Mouse (Mus musculus): ENCODE measurements around the gene Cyb5r4.
"Not testable (repeated sequence)": the region's sequence is repeated elsewhere in the genome, so short reads cannot be mapped to it uniquely, and the experiment has no call there.

The Cyb5r4 gene

DNA sequence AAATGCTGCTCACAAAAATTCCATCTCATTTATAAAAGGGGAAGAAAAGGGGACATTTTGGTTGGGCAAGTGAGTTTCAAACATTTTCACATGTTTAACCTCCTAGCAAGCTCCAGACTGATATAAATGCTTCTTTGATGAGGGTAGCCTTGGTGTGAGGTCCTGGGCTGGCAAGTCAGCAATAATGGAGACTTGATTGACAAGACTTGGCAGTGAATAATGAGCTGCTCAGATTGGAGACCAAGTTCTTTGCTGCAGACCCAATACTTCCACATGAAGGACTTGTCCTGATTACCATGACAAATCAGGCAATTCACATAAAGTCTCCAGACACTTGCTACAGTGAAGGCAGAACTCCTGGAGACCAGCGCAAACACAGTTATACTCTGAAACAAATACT, 12.9 kb upstream of the Cyb5r4 start:
- POLR2A ChIA-PET, result no interaction called here

DNA sequence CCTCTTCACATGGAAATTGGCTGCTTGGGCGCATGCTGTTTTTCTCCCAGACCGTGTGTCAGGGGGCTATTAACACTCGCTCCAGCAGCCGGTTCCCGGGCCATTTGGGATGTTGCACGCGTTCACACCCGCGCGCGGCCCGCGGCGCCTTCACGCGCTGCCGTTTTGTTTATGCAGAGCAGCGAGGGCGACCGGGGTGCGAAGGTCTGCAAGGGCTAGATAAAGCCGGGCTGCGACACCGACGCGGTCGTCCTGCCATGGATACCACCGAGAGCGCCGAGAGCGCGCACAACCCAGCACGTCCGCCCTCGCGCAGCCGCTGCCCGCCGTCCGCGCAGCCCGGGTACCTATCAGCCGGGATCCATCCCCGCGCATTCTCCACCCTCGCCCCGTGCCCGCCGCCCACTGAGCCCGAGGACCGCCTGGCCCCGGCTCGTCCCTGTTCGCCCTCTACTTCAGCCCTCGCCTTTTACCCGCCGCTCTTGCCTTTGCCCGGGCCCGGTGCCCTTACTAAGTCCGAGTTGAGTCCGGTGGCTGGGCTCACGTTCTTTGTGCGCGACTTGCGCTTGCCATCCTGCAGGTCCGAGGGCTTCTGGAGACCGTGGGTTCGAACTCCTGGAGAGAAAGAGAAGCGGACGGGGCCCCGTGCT, 6.4 kb upstream of the Cyb5r4 start, which contains the start of gene Ripply2:
TSS of gene Ripply2 (plus strand) at position 250 of the 650 bp plus-strand sequence.
- ChIA-PET POLR2A (no interaction called here), CTCF (no interaction called here)

More for the DNA sequence above, 12.9 kb upstream of the Cyb5r4 start:
- CTCF ChIA-PET, result no interaction called here

DNA sequence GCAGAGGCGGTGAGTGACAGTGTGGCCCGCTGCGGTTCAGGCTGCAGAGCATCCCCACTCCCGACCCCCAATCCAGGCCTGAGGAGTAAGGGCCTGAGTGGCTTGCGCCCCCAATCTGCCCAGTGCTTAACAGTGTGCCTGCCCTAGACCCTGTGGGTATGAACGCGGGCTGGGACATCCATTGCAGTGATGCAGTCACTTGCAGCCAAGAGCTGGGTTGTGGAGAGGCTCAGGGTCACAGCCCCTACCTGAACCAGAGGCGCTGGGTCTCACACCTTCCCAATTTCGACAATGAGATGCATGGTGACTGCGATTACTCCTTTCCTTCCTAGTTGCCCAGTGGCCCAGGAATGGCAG, 5.9 kb upstream of the Cyb5r4 start:
- ChIA-PET CTCF (interaction anchor here in 1 of 4 experiments (0.6 to 0.7 kb wide), 2 partner anchors 18 to 422 kb away, joined by 5 read pairs; no protein-coding TSS in a partner anchor), POLR2A (interaction anchor here in 2 of 4 experiments (0.6 to 0.7 kb wide), 2 partner anchors 224 to 240 kb away, joined by 3 read pairs; no protein-coding TSS in a partner anchor)

DNA sequence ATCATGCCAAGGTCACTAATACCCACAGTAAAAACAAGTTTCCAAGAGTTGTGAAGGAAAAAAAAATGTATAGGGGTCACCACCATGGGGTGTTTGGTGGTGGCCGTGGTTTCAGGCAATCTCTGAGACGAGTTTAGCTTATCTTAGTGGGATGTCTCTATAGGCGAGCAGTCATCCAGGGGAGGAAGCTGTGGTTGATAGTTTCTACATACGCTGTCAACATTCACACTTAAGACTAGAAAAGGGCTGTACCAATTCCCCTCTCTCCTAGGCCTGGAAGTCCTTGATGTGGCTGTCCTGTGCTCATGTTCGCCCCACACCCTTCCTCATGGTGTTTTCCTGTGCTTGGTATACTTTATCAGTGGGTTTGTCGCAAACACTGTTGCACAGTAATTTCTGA, 4.0 kb downstream of the Cyb5r4 start:
- CTCF ChIA-PET, result no interaction called here
- POLR2A ChIA-PET, result interaction anchor here in 1 of 4 experiments (0.6 kb wide), 1 partner anchor 63 kb away, joined by 4 read pairs; no protein-coding TSS in a partner anchor

DNA sequence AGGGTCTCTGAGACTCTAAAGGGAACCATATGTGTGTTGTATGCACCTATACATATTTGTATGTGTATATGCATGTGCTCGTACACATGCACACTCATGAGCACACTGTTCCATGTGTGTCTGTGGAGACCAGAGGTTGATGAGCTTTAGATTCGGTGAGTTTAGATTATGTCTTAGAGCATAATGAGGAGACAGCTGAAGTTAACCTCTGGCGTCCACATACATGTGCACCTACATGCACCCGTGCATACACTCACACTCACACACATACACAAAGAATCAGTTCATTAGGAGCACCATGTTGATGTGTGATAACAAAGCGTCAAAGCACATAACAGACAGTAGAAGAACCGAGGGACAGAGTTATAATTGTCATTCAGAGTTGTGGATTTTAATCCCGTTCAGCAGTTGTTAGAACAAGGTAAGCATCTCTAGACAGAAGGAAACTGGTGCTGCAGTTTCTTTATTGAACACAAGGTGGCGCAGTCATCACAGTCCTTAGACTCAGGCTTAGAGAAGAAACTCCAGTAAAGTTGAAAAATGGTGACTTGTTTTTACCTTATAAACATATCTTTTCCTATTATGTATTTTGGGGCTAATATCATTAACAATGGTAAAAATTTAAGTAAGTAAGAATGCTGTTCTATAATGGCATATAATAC, 5.7 kb downstream of the Cyb5r4 start:
- ChIA-PET POLR2A (no interaction called here), CTCF (interaction anchor here in 2 of 4 experiments (0.7 to 1.5 kb wide), 4 partner anchors 18 to 1197 kb away, joined by 3 read pairs; no protein-coding TSS in a partner anchor)

DNA sequence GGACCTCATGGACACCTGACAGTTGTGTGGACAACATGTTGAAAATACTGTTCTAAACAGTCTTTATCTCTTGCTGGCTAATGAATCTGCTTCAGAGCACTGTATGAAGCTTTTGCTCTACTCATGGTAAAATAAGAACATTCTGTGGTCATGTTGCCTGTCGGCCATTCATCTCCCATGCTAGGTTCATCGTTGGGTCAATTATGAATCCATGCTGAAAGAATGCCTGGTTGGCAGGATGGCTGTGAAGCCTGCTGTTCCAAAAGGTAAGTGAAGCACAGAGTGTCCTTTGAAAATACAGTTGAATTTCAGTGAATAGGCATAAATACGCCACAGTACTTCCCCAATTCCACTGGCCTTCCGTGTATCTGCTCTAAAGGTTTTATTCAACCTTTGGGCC, 10.4 kb downstream of the Cyb5r4 start:
- CTCF ChIA-PET, result no interaction called here
- POLR2A ChIA-PET, result no interaction called here

DNA sequence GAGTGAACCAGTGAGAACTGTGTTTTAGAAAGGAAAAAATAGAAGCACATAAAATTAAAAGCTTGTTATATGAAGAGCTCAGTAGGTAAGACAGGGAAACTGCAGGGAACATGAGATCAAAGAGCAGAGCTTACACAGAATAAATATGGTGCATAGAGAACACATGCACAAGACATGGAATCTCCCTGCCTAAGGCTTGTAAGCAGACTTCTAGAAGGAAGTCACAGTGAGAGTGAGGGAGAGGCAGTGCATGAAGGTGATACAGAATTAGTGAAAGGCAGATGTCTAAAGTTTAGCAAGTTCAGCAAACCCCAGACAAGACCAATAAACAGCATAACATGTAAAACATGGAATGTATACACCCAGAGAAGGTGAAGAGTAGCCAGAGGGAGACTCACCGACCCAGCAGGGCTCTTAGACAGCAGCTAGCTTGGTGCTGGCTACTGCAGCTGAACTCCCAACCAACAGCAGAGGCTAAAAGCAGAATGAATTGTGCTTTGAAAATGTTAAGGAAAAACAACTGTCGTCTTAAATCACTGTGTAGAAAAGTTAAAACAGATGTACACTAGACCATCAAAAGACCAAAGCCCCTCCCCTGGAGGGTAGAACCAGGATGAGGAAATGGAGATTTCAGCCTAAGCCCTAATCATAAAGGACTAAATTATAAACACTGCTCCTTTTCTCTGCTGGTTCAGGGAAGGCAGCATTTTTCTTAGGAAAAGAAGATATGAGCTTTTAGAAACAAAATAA, 13.2 kb downstream of the Cyb5r4 start:
- ChIA-PET CTCF (no interaction called here), POLR2A (interaction anchor here in 2 of 4 experiments (1.2 to 1.3 kb wide), 2 partner anchors 13 to 210 kb away, joined by 3 read pairs; no protein-coding TSS in a partner anchor)

DNA sequence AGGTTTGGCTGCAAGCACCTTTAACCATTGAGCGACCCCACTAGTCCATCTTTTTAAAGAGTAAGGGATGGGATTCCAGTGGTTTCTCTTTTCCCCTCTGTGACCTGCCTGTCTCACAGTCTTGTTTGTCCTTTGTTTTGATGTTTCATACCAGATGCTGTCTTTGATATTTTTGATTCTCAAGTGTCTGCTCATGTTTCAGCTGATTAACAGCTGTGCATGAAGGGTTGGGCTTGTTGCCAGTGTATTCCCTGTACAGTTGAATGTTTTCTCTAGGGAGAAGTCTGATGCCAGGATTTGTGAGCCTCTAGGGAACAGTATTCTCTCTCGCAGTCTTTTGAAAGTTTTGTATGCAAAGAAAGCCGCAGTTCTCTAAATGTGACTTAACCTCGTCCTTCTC, 27.6 kb downstream of the Cyb5r4 start:
- ChIA-PET CTCF (no interaction called here), POLR2A (no interaction called here)

DNA sequence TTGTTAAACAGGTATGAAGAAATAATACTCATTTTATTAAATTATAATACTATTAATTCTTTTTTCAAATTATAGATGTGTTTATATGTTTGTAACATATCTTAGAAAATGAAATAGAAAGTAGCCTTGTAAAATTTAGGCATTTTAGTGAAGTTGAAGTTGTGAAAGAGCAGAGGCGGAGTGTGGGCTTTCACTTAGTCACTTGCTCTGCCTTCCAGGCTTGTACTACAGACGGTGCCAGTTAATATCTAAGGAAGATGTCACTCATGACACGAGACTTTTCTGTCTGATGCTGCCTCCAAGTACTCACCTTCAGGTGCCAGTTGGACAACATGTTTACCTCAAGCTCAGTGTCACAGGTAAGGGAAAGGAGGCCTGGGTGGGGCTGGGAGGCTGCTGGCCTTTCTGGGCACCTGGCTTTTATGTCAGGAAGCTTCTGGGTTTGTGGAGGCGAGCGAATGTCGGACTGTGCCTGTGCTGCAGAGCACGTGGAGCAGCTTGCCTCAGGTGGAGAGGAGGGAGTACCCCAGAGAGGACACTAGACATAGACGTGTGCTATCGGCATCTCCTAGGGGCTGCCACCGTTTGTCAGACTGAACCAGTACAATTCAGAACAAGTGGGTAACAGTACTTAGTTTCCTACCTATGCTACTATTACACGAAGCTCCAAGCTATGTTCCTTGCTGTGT, 33.9 kb downstream of the Cyb5r4 start:
- ChIA-PET POLR2A (no interaction called here), CTCF (no interaction called here)

DNA sequence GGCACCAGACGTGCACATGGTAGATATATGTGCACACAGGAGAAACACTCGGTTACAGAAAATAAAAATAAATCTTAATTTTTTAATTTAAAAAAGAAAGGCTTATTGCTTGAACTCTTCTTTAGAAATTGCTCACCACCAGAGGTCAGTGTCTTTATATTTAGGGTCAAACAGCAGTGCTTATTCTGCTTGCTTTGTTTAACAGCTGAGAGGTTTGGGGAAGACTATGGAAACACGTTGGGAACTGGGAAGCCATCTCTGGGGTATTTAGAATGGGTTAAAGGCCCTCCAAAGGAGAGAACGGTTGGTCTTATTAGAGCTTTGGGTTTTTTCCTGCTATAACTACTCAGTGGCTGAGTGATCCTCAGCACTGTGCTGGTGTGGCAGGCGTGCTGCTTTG, 40.5 kb downstream of the Cyb5r4 start:
- ChIA-PET POLR2A (interaction anchor here in 1 of 4 experiments (0.6 kb wide), 1 partner anchor 487 kb away, joined by 5 read pairs; no protein-coding TSS in a partner anchor), CTCF (interaction anchor here in 1 of 4 experiments (0.6 kb wide), 1 partner anchor 491 kb away, joined by 5 read pairs; no protein-coding TSS in a partner anchor)

DNA sequence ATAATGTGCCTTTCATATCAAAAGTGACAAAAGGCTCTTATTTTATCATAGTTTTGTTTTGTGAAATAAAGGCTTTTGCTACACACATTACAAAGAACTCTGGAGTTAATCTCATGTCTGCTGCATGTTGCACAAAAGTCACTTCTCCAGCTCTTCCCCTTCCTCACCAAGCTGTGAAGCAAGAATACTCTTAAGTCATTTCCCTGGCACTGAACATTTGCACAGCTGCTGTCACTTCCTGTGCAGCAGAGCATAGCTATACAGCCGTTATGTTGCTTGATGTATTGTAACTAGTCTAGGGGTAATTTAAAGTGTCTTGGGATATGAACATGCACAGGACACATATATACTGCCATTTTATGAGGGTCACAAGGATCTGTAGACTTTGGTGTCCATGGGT, 46.3 kb downstream of the Cyb5r4 start:
- ChIA-PET CTCF (no interaction called here), POLR2A (no interaction called here)

DNA sequence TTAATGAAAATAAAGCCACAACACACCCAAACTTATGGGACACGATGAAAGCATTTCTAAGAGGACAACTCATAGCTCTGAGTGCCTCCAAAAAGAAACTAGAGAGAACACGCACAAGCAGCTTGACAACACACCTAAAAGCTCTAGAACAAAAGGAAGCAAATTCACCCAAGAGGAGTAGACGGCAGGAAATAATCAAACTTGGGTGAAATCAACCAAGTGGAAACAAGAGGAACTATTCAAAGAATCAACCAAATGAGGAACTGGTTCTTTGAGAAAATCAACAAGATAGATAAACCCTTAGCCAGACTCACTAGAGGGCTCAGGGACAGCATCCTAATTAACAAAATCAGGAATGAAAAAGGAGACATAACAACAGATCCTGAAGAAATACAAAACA, 49.8 kb downstream of the Cyb5r4 start:
- CTCF ChIA-PET, POLR2A ChIA-PET: not testable (repeated sequence)

DNA sequence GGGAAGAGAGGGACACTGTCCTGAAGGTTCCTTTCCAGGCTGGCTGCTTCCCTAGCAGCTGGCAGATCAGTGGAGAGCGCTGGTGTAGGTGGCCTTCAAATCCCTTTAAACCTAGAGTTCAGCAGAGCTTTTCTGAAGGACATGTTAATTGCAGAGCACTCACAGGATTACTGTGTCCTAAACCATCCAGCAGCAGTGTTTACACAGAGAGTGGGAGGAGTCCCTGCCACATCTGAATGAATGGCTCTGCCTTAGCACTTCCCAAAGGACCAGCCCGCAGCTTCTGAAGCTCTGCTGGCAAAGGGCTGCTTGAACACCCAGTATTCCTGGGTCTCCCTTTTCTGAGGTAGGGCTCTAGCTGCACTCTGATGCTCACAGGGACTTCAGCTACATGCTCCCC, 56.1 kb downstream of the Cyb5r4 start:
- ChIA-PET CTCF (interaction anchor here in 1 of 4 experiments (0.9 kb wide), 1 partner anchor 66 kb away, joined by 3 read pairs; the partner anchor contains the start of gene Mrap2), POLR2A (interaction anchor here in 1 of 4 experiments (0.6 kb wide), 1 partner anchor 228 kb away, joined by 4 read pairs; no protein-coding TSS in a partner anchor)

DNA sequence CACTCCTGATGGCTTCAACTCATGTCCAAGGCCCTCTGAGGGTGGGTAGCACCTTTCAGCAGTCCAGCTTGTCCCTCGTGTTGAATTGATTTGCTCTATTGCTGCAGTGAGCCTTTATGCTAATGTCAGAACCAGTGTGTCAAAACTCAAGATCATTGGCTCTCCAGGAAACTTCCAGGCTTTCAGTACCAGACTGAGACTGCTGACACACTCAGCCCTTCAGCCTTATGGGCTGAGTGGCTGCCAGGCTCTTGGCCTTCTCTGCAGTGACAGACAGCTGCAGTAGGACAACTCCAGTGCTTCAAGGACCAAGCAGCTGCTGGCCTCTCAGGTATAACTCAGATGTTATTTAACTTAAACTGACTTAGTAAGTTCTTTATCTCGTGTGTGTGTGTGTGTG, 57.7 kb downstream of the Cyb5r4 start:
- POLR2A ChIA-PET, result no interaction called here
- CTCF ChIA-PET, result no interaction called here

DNA sequence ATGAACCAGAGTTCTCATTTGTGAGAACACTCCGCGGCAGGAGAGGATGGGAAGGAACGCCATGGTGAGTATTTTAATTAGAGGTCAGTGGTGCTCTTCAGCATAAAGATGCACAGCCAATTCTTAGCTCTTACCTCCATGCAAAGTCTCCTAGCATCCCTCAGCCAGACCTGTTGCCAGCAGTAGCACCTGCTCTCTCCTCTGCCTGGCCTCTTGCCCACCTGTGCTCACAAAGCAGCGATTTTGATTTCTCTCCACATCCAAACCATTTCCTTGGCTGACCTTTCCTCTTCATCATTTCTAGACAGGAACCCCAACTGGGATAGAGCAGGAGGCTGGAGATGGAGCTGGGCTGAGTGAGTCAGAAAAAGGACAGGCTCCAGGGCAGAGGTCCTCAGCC, 65.2 kb downstream of the Cyb5r4 start:
- POLR2A ChIA-PET, result no interaction called here
- CTCF ChIA-PET, result no interaction called here

DNA sequence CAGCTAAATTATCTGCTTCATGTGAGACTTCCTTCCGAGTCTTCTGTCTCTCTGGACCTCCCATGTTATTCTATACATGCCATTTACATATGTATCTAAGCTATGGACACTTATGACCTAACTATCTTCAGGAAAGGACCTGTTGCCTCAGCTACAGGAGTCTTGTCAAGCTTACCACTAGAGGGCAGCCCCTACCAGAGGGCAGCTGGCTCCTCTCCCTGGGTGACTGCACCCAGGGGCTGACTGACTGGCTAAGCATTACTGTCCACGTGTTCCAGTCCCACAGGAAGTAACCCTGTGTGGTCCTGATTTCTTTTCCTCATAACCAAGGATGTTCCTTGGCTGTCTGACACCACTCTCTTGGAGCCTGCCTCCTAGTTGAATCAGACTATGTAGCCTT, 76.2 kb downstream of the Cyb5r4 start:
- ChIA-PET POLR2A (interaction anchor here in 1 of 4 experiments (0.9 kb wide), 1 partner anchor 15 kb away, joined by 3 read pairs; no protein-coding TSS in a partner anchor), CTCF (interaction anchor here in 3 of 4 experiments (0.6 to 2.2 kb wide), 9 partner anchors 12 to 257 kb away, joined by 3 to 10 read pairs (median 4); partner anchors contain the start of gene Cep162 (in 1 of the 3))

DNA sequence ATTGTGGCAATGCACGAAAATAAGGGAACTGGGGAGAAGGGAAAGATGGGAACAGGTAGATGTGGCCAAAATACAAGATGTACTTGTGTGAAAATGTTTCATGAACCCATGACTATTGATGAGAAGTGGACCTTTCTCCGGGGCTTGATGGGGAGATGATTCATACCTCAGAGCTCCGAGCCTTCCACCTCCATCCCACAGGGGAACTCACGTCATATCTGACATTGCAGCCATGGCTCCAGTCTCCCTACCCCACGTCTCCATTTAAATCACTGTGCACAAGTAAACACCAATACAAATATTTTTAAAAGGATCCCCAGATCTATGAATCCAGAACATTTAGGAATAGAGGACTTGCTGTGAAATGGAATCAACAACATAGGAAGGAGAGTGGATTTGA, 93.2 kb downstream of the Cyb5r4 start:
- POLR2A ChIA-PET, result no interaction called here
- CTCF ChIA-PET, result interaction anchor here in 2 of 4 experiments (2.7 to 2.8 kb wide), 2 partner anchors 17 kb away, joined by 10 read pairs; no protein-coding TSS in a partner anchor

DNA sequence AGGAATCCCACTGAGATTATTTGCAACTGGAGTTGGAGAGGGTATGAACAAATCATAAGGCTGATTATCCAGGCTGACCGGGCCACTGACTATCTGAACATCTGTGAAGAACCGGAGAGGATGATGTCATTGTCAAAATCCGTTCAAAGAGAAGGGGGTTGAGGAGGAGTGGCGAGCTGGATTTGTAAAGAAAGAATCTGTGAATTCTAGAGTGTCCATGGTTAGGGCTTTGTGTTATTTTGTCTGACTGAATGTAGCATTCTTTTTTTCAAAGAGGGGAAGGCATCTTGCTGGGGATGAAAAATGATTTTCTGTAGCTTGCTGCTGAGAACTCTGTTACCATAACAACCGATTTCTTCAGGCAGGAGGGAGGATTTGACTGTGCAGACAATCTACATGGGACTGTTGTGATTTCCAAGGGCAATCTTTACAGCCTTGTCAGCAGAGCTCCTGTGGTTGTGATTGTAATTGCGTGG, 93.7 kb downstream of the Cyb5r4 start:
- CTCF ChIA-PET, result interaction anchor here in 2 of 4 experiments (2.7 to 2.8 kb wide), 2 partner anchors 18 kb away, joined by 10 read pairs; no protein-coding TSS in a partner anchor
- POLR2A ChIA-PET, result no interaction called here

DNA sequence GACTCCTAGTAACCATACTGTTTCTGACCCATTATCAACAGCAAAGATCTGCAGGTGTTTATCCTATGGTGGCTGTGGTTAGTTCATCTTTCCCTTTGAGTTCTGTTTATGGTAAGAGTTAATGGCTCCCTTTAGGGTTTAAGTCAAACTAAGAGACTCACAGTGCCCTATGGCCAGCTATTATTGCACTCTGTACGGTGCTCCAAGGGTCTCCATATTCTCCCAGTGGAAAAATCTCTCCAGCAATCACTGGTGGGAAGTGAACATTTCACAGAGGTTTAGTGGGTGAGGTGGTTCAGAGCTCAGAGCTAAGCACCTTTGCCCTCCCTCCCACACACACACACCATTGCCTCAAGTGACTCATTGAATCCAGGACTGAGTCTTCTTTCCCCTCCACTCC, 94.2 kb downstream of the Cyb5r4 start:
- POLR2A ChIA-PET, result no interaction called here
- CTCF ChIA-PET, result interaction anchor here in 1 of 4 experiments (2.7 kb wide), 1 partner anchor 18 kb away, joined by 10 read pairs; no protein-coding TSS in a partner anchor
